21 mouse cellular contexts compared by ENCODE assay signal in genomic region chr6:134890436-134890835, GRCm38 (mm10). TPM values are rescaled to one million over a fixed set of nuclear protein-coding genes. Genes with fewer than 3 reads are reported as not detected.
DNase-seq lines count a peak whose midpoint lies in the region; ATAC-seq and TF ChIP-seq lines count a peak whose summit lies in the region.
"Had no signal": no experiment of that assay in that cellular context is flagged by ENCODE, and none has a peak within 500 bp of the region (broad histone marks: within the 10 kb centered on the region; RNA-seq: fewer than 3 reads in every experiment).

No protein-coding gene starts in this region.

- 79% methylated on average over 7 of the region's 7 CpGs for WGBS in forebrain, embryonic 10.5 days
- WGBS in forebrain, embryonic 13.5 days = 82% methylated on average over 7 of the region's 7 CpGs
- WGBS in midbrain, embryonic 10.5 days = 86% methylated on average over 7 of the region's 7 CpGs
- 84% methylated on average over 7 of the region's 7 CpGs for WGBS in midbrain, postnatal 0 days

- H3K4me2 ChIP-seq in forebrain, embryonic 13.5 days = no peak overlapping the region
- no peak overlapping the region for H3K4me2 ChIP-seq in midbrain, postnatal 0 days (ENCODE audit: low read depth, low read length, poor library complexity, severe bottlenecking)
- H3K4me2 ChIP-seq: embryonic facial prominence, embryonic 12.5 days; forebrain, embryonic 12.5 days; forebrain, embryonic 15.5 days had no signal

- H3K27ac ChIP-seq in forebrain, embryonic 10.5 days = 0 out of 2 replicates have a peak overlapping the region, but pooled peaks have one; percentile 26
- H3K27ac ChIP-seq in forebrain, embryonic 13.5 days = no peak overlapping the region
- peak overlapping the region; percentile 38 for H3K27ac ChIP-seq in midbrain, embryonic 10.5 days (replicated peaks)
- no peak overlapping the region for H3K27ac ChIP-seq in midbrain, postnatal 0 days (ENCODE audit: low read depth, low read length)
- H3K27ac ChIP-seq: embryonic facial prominence, embryonic 10.5 days; embryonic facial prominence, embryonic 12.5 days; forebrain, embryonic 12.5 days had no signal

- ATAC-seq in forebrain, embryonic 13.5 days = no peak
- no peak for ATAC-seq in midbrain, postnatal 0 days (ENCODE audit: low FRiP score)
- ATAC-seq: activated CD4-positive, CD25-positive, alpha-beta regulatory T cell, adult 4 months; forebrain, embryonic 15.5 days; forebrain, postnatal 0 days; Patski had no signal

- no peak overlapping the region for H3K4me3 ChIP-seq in forebrain, embryonic 10.5 days
- no peak overlapping the region for H3K4me3 ChIP-seq in forebrain, embryonic 13.5 days
- no peak overlapping the region for H3K4me3 ChIP-seq in midbrain, embryonic 10.5 days
- no peak overlapping the region for H3K4me3 ChIP-seq in midbrain, postnatal 0 days (ENCODE audit: low read depth, low read length)
- 0 out of 2 replicates have a peak overlapping the region, but pooled peaks have one; percentile 39 for H3K4me3 ChIP-seq in E14TG2a.4 (replicated peaks; ENCODE audit: low read length)
- H3K4me3 ChIP-seq: embryonic facial prominence, embryonic 10.5 days; embryonic facial prominence, embryonic 12.5 days; forebrain, embryonic 12.5 days; forebrain, embryonic 15.5 days had no signal

- no peak for DNase-seq in forebrain, embryonic 10.5 days (ENCODE audit: extremely low spot score, low spot score)
- DNase-seq in midbrain, embryonic 10.5 days (ENCODE audit: low spot score) = no peak
- no peak for DNase-seq in midbrain, postnatal 0 days (ENCODE audit: low spot score)
- DNase-seq in layer of hippocampus, adult 9-11 months = no peak
- DNase-seq: adrenal gland, adult 8-10 months; adrenal gland, postnatal 14 days; adrenal gland, postnatal 36 days; cerebellum, adult 11-12 months; cerebellum, adult 2 months; cerebellum, adult 9-11 months; cerebellum, postnatal 25 days; forebrain, postnatal 0 days had no signal

- H3K9ac ChIP-seq in forebrain, embryonic 13.5 days = no peak overlapping the region
- H3K9ac ChIP-seq in midbrain, postnatal 0 days (replicated peaks; ENCODE audit: low read length, poor library complexity, severe bottlenecking) = no peak overlapping the region
- H3K9ac ChIP-seq: embryonic facial prominence, embryonic 12.5 days; forebrain, embryonic 12.5 days; forebrain, embryonic 15.5 days; forebrain, postnatal 0 days had no signal

- H3K27me3 ChIP-seq in forebrain, embryonic 10.5 days (ENCODE audit: poor library complexity, severe bottlenecking) = no peaks in the 10 kb centered on the region
- no peaks in the 10 kb centered on the region for H3K27me3 ChIP-seq in forebrain, embryonic 13.5 days
- H3K27me3 ChIP-seq in midbrain, embryonic 10.5 days (ENCODE audit: low read depth, poor library complexity, severe bottlenecking) = no peaks in the 10 kb centered on the region
- H3K27me3 ChIP-seq in midbrain, postnatal 0 days (ENCODE audit: insufficient read depth, low read length) = no peaks in the 10 kb centered on the region
- H3K27me3 ChIP-seq in E14TG2a.4 (ENCODE audit: insufficient read depth, low read length) = no peaks in the 10 kb centered on the region
- H3K27me3 ChIP-seq: embryonic facial prominence, embryonic 12.5 days; forebrain, embryonic 12.5 days; forebrain, embryonic 15.5 days; Patski had no signal

- peaks cover 3% of the 10 kb centered on the region for H3K36me3 ChIP-seq in forebrain, embryonic 10.5 days (replicated peaks)
- no peaks in the 10 kb centered on the region for H3K36me3 ChIP-seq in forebrain, embryonic 13.5 days (ENCODE audit: poor library complexity, severe bottlenecking)
- peaks cover 5% of the 10 kb centered on the region for H3K36me3 ChIP-seq in midbrain, embryonic 10.5 days
- H3K36me3 ChIP-seq in midbrain, postnatal 0 days (ENCODE audit: insufficient read depth, low read length) = no peaks in the 10 kb centered on the region
- H3K36me3 ChIP-seq in E14TG2a.4 (ENCODE audit: insufficient read depth, low read length) = peaks cover 48% of the 10 kb centered on the region
- H3K36me3 ChIP-seq: embryonic facial prominence, embryonic 10.5 days; embryonic facial prominence, embryonic 12.5 days; forebrain, embryonic 12.5 days; forebrain, embryonic 15.5 days had no signal

- H3K9me3 ChIP-seq in forebrain, embryonic 10.5 days = no peaks in the 10 kb centered on the region
- H3K9me3 ChIP-seq in forebrain, embryonic 13.5 days (replicated peaks) = no peaks in the 10 kb centered on the region
- no peaks in the 10 kb centered on the region for H3K9me3 ChIP-seq in midbrain, embryonic 10.5 days (replicated peaks)
- H3K9me3 ChIP-seq in midbrain, postnatal 0 days (ENCODE audit: low read length) = no peaks in the 10 kb centered on the region
- no peaks in the 10 kb centered on the region for H3K9me3 ChIP-seq in E14TG2a.4 (ENCODE audit: low read length)
- H3K9me3 ChIP-seq: embryonic facial prominence, embryonic 10.5 days; embryonic facial prominence, embryonic 12.5 days; forebrain, embryonic 12.5 days; forebrain, embryonic 15.5 days; G1E had no signal

- TF ChIP-seq CTCF in midbrain, postnatal 0 days (IDR thresholded peaks at IDR 0.05) = no peak
- no peak for TF ChIP-seq CTCF in E14TG2a.4 (conservative IDR thresholded peaks at IDR 0.05; ENCODE audit: low read length)

- peaks cover 48% of the 10 kb centered on the region for H3K4me1 ChIP-seq in forebrain, embryonic 10.5 days
- H3K4me1 ChIP-seq in forebrain, embryonic 13.5 days = peaks cover 37% of the 10 kb centered on the region
- H3K4me1 ChIP-seq in midbrain, embryonic 10.5 days = peaks cover 47% of the 10 kb centered on the region
- peaks cover 13% of the 10 kb centered on the region for H3K4me1 ChIP-seq in midbrain, postnatal 0 days (ENCODE audit: insufficient read depth, low read length)
- peaks cover 60% of the 10 kb centered on the region for H3K4me1 ChIP-seq in E14TG2a.4 (replicated peaks; ENCODE audit: low read depth, low read length)

RNA-seq across cellular contexts. Expression of gene Gpr19, which starts 7.9 kb away (rescaled TPM):
- 28.7 and 28.8 TPM in 2 replicates for polyA plus RNA-seq in forebrain, embryonic 10.5 days (2016; fragmentation: Nextera tagmentation; extraction: Ambion mirVana)
- polyA plus RNA-seq in forebrain, embryonic 13.5 days (2015; fragmentation: Nextera tagmentation; extraction: Ambion mirVana) = 45.5 and 46.4 TPM in 2 replicates
- polyA plus RNA-seq in midbrain, embryonic 10.5 days (2016; fragmentation: Nextera tagmentation; extraction: Ambion mirVana) = 32.3 and 37.7 TPM in 2 replicates
- 32.1 and 34.2 TPM in 2 replicates for total RNA-seq in midbrain, postnatal 0 days (2014; rRNA removed)
- 38.5 and 41.6 TPM in 2 replicates for polyA plus RNA-seq in midbrain, postnatal 0 days (2015; fragmentation: Nextera tagmentation; extraction: Ambion mirVana)

RNA-seq across cellular contexts. Expression of gene Cdkn1b, which starts 29.8 kb away (rescaled TPM):
- 17.9 and 19.0 TPM in 2 replicates for polyA plus RNA-seq in forebrain, embryonic 10.5 days (2016; fragmentation: Nextera tagmentation; extraction: Ambion mirVana)
- polyA plus RNA-seq in forebrain, embryonic 13.5 days (2015; fragmentation: Nextera tagmentation; extraction: Ambion mirVana) = 48.8 and 58.5 TPM in 2 replicates
- 15.5 and 20.9 TPM in 2 replicates for polyA plus RNA-seq in midbrain, embryonic 10.5 days (2016; fragmentation: Nextera tagmentation; extraction: Ambion mirVana)
- total RNA-seq in midbrain, postnatal 0 days (2014; rRNA removed) = 48.5 and 58.8 TPM in 2 replicates
- polyA plus RNA-seq in midbrain, postnatal 0 days (2015; fragmentation: Nextera tagmentation; extraction: Ambion mirVana) = 23.9 and 25.6 TPM in 2 replicates

Comparison
In these comparisons a context has a peak if more than half of its experiments do, and no peak if none do; other contexts are left out.
1. H3K27ac ChIP-seq: peak in forebrain, embryonic 10.5 days (single experiment) and midbrain, embryonic 10.5 days (single experiment); none in forebrain, embryonic 13.5 days (single experiment) and midbrain, postnatal 0 days (single experiment).